Mouse (Mus musculus) midbrain, embryonic 12.5 days (tissue): ENCODE results near the gene Ccdc117. TPM values are rescaled to one million over a fixed set of nuclear protein-coding genes. Genes with fewer than 3 reads are reported as not detected.
"Not testable (repeated sequence)": the region's sequence is repeated elsewhere in the genome, so short reads cannot be mapped to it uniquely, and the experiment has no call there.

Experiments used
- ATAC-seq: fragments of 200-750 bp; cut with Nextera tagmentation; 2 replicates; pipeline ENCODE4 v1.8.0; 2017; ENCODE audit warnings: low read depth, moderate TSS enrichment, moderate library complexity; ENCODE audit not compliant: low FRiP score
- H3K27ac ChIP-seq: fragments of 300-500 bp; sonication (generic); replicated peaks from 2 replicates; pipeline ENCODE4 v1.5.1; 2016; ENCODE audit warnings: mild to moderate bottlenecking
- H3K27me3 ChIP-seq: fragments of 300-500 bp; sonication (generic); 2 replicates; pipeline ENCODE4 v1.6.1; 2016; ENCODE audit warnings: mild to moderate bottlenecking
- H3K36me3 ChIP-seq: fragments of 300-500 bp; sonication (generic); 2 replicates; pipeline ENCODE4 v1.6.1; 2016
- H3K4me1 ChIP-seq: fragments of 300-500 bp; sonication (generic); 2 replicates; pipeline ENCODE4 v1.6.1; 2016
- H3K4me2 ChIP-seq: fragments of 300-500 bp; sonication (generic); replicated peaks from 2 replicates; pipeline ENCODE4 v1.6.1; 2016; ENCODE audit warnings: mild to moderate bottlenecking, moderate library complexity
- H3K4me3 ChIP-seq: fragments of 300-500 bp; sonication (generic); 2 replicates; pipeline ENCODE4 v1.5.1; 2016; ENCODE audit warnings: mild to moderate bottlenecking
- H3K9ac ChIP-seq: fragments of 300-500 bp; sonication (generic); replicated peaks from 2 replicates; pipeline ENCODE4 v1.6.1; 2016; ENCODE audit warnings: mild to moderate bottlenecking, moderate library complexity
- H3K9me3 ChIP-seq: fragments of 300-500 bp; sonication (generic); 2 replicates; pipeline ENCODE4 v1.6.1; 2016; ENCODE audit warnings: mild to moderate bottlenecking
- WGBS: fragments of 180-500 bp; shearing (Covaris S2); methylation state at CpG from one replicate; pipeline ENCODE4 v1.1.7; 2016; 5-methylcytosine and 5-hydroxymethylcytosine counted together
- polyA plus RNA-seq: library from polyadenylated mRNA; unstranded; fragments of >200 nt; fragmentation: Nextera tagmentation; extraction: Ambion mirVana; gene quantifications from 2 replicates; pipeline ENCODE4 v1.2.1, GENCODE M21; 2016

Gene Ccdc117
- polyA plus RNA-seq, 1 experiment from 2014 or later = 25.8 TPM

GRCm38 (mm10) chr11:5516617-5517016, 25.4 kb downstream of the Ccdc117 start:
- Histone ChIP-seq H3K27me3 (no peaks in the 10 kb centered on the region), H3K4me1 (0 out of 2 replicates have a peak, but pooled peaks cover under 1% of the 10 kb centered on the region), H3K9ac (no peak overlapping the region), H3K36me3 (no peaks in the 10 kb centered on the region), H3K4me2 (no peak overlapping the region), H3K4me3 (no peak overlapping the region), H3K27ac (no peak overlapping the region), H3K9me3 (no peaks in the 10 kb centered on the region)
- 92% methylated on average over 14 of the region's 14 CpGs for WGBS
- no peak for ATAC-seq

GRCm38 (mm10) chr11:5516151-5516550, 25.8 kb downstream of the Ccdc117 start:
- Histone ChIP-seq H3K4me2 (no peak overlapping the region), H3K27me3 (no peaks in the 10 kb centered on the region), H3K4me1 (no peaks in the 10 kb centered on the region), H3K36me3 (no peaks in the 10 kb centered on the region), H3K9ac (no peak overlapping the region), H3K9me3 (no peaks in the 10 kb centered on the region), H3K27ac (no peak overlapping the region), H3K4me3 (no peak overlapping the region)
- no peak for ATAC-seq
- 80% methylated on average over 7 of the region's 7 CpGs for WGBS

- Histone ChIP-seq H3K4me2 (no peak overlapping the region), H3K4me1 (no peaks in the 10 kb centered on the region), H3K27ac (no peak overlapping the region), H3K27me3 (no peaks in the 10 kb centered on the region), H3K9ac (no peak overlapping the region), H3K4me3 (no peak overlapping the region), H3K36me3 (no peaks in the 10 kb centered on the region), H3K9me3 (no peaks in the 10 kb centered on the region)
- ATAC-seq = no peak
- 83% methylated on average over 6 of the region's 6 CpGs for WGBS
Observed at GRCm38 (mm10) chr11:5515655-5516054, 26.3 kb downstream of the Ccdc117 start.

GRCm38 (mm10) chr11:5515196-5515595, 26.8 kb downstream of the Ccdc117 start:
- 83% methylated on average over 6 of the region's 6 CpGs for WGBS
- Histone ChIP-seq H3K4me2 (no peak overlapping the region), H3K9ac (no peak overlapping the region)

GRCm38 (mm10) chr11:5514091-5514490, 27.9 kb downstream of the Ccdc117 start:
- H3K4me1 ChIP-seq = no peaks in the 10 kb centered on the region
- no peak overlapping the region for H3K4me3 ChIP-seq
- no peak for ATAC-seq
- H3K36me3 ChIP-seq = no peaks in the 10 kb centered on the region
- H3K9ac ChIP-seq = no peak overlapping the region
- 87% methylated on average over 4 of the region's 4 CpGs for WGBS
- no peak overlapping the region for H3K27ac ChIP-seq
- H3K4me2 ChIP-seq = no peak overlapping the region
- H3K27me3 ChIP-seq = no peaks in the 10 kb centered on the region
- H3K9me3 ChIP-seq = no peaks in the 10 kb centered on the region

More at GRCm38 (mm10) chr11:5515196-5515595, 26.8 kb downstream of the Ccdc117 start:
- Histone ChIP-seq H3K4me1 (no peaks in the 10 kb centered on the region), H3K4me3 (no peak overlapping the region), H3K36me3 (no peaks in the 10 kb centered on the region), H3K9me3 (no peaks in the 10 kb centered on the region), H3K27ac (no peak overlapping the region), H3K27me3 (no peaks in the 10 kb centered on the region)
- ATAC-seq = no peak

GRCm38 (mm10) chr11:5512961-5513360, 29.0 kb downstream of the Ccdc117 start:
- Histone ChIP-seq H3K36me3 (no peaks in the 10 kb centered on the region), H3K27ac (no peak overlapping the region), H3K9me3 (no peaks in the 10 kb centered on the region), H3K4me2 (no peak overlapping the region), H3K4me1 (no peaks in the 10 kb centered on the region), H3K9ac (no peak overlapping the region), H3K27me3 (no peaks in the 10 kb centered on the region), H3K4me3 (no peak overlapping the region)
- 86% methylated on average over 8 of the region's 8 CpGs for WGBS
- no peak for ATAC-seq

GRCm38 (mm10) chr11:5512099-5512725, 29.8 kb downstream of the Ccdc117 start:
- no peak overlapping the region for H3K9ac ChIP-seq
- no peak for ATAC-seq
- no peaks in the 10 kb centered on the region for H3K27me3 ChIP-seq
- no peaks in the 10 kb centered on the region for H3K4me1 ChIP-seq
- WGBS = 79% methylated on average over 12 of the region's 12 CpGs
- no peak overlapping the region for H3K4me2 ChIP-seq
- no peaks in the 10 kb centered on the region for H3K9me3 ChIP-seq
- H3K36me3 ChIP-seq = no peaks in the 10 kb centered on the region
- no peak overlapping the region for H3K27ac ChIP-seq
- H3K4me3 ChIP-seq = no peak overlapping the region

- ATAC-seq, H3K36me3 ChIP-seq, H3K27ac ChIP-seq, H3K4me3 ChIP-seq, H3K4me2 ChIP-seq, H3K9me3 ChIP-seq, H3K27me3 ChIP-seq, H3K9ac ChIP-seq, H3K4me1 ChIP-seq: not testable (repeated sequence)
- 0% methylated on average over 1 of the region's 2 CpGs for WGBS
Observed at GRCm38 (mm10) chr11:5510686-5511085, 31.3 kb downstream of the Ccdc117 start.

- H3K36me3 ChIP-seq = no peaks in the 10 kb centered on the region
- H3K4me3 ChIP-seq = no peak overlapping the region
- H3K9me3 ChIP-seq = no peaks in the 10 kb centered on the region
- WGBS = 76% methylated on average over 5 of the region's 5 CpGs
- no peaks in the 10 kb centered on the region for H3K27me3 ChIP-seq
- H3K9ac ChIP-seq = no peak overlapping the region
- H3K27ac ChIP-seq = no peak overlapping the region
- no peak for ATAC-seq
- no peaks in the 10 kb centered on the region for H3K4me1 ChIP-seq
- no peak overlapping the region for H3K4me2 ChIP-seq
Observed at GRCm38 (mm10) chr11:5510099-5510391, 31.9 kb downstream of the Ccdc117 start.

- H3K27me3 ChIP-seq = no peaks in the 10 kb centered on the region
- ATAC-seq = no peak
- H3K27ac ChIP-seq = no peak overlapping the region
- no peaks in the 10 kb centered on the region for H3K4me1 ChIP-seq
- H3K4me2 ChIP-seq = no peak overlapping the region
- H3K36me3 ChIP-seq = no peaks in the 10 kb centered on the region
- H3K4me3 ChIP-seq = no peak overlapping the region
- no peak overlapping the region for H3K9ac ChIP-seq
- H3K9me3 ChIP-seq = no peaks in the 10 kb centered on the region
- 83% methylated on average over 8 of the region's 8 CpGs for WGBS
Observed at GRCm38 (mm10) chr11:5509215-5510098, 32.5 kb downstream of the Ccdc117 start.

GRCm38 (mm10) chr11:5505856-5506575, 36.0 kb downstream of the Ccdc117 start:
- Histone ChIP-seq H3K36me3 (no peaks in the 10 kb centered on the region), H3K9me3 (no peaks in the 10 kb centered on the region), H3K27me3 (no peaks in the 10 kb centered on the region), H3K27ac (no peak overlapping the region), H3K4me2 (peak overlapping the region; percentile 17), H3K9ac (no peak overlapping the region), H3K4me3 (no peak overlapping the region), H3K4me1 (no peaks in the 10 kb centered on the region)
- WGBS = 42% methylated on average over 18 of the region's 18 CpGs
- ATAC-seq = no peak

GRCm38 (mm10) chr11:5502351-5503051, 39.5 kb downstream of the Ccdc117 start:
- WGBS = 86% methylated on average over 10 of the region's 10 CpGs
- no peak for ATAC-seq

More at GRCm38 (mm10) chr11:5502351-5503051, 39.5 kb downstream of the Ccdc117 start:
- Histone ChIP-seq H3K36me3 (no peaks in the 10 kb centered on the region), H3K9me3 (no peaks in the 10 kb centered on the region), H3K4me1 (no peaks in the 10 kb centered on the region), H3K27ac (no peak overlapping the region), H3K27me3 (no peaks in the 10 kb centered on the region), H3K4me2 (no peak overlapping the region), H3K9ac (no peak overlapping the region), H3K4me3 (no peak overlapping the region)
